Mouse (Mus musculus): Measurements from ENCODE around the gene Trim39.
A peak's percentile ranks its signal among the peaks of the same experiment; 100 is the strongest.

Gene Trim39

DNA sequence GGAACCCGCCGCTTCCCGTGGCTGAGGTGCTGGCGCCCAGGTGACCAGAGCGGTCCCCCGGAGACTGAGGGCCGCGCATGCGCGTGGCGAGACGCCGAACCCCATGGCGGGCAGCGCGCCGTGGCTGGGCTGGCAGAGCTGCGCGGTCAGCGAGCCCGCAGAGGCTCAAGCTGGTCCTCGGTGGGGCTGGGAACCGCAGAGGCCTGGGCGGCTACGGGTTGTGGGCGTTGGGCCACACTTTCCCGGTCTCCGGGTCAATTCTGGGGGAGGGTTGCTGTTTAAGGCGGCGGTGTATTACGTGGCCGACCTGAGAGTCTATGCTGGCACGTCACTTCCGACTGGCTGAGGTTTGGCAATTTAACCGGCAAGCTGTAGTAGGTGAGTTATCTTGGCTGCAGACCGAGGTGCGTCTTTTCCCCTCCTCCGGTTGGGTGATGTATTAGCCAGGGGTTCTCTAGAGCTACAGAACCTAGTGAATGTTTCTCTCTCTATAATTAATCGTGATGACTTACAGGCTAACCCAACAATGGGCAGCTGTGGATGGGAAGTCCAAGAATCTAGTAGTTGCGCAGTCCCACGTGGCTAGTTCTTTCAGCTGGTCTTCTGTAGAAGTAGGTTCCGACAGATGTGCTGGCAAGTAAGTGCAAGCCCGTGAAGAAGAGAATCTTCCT is at the start of gene Trim39:
Gene Trim39, minus strand, starts transcription at position 662 of the 671 bp plus-strand sequence.
- peak; percentile 92 for DNase-seq

DNA sequence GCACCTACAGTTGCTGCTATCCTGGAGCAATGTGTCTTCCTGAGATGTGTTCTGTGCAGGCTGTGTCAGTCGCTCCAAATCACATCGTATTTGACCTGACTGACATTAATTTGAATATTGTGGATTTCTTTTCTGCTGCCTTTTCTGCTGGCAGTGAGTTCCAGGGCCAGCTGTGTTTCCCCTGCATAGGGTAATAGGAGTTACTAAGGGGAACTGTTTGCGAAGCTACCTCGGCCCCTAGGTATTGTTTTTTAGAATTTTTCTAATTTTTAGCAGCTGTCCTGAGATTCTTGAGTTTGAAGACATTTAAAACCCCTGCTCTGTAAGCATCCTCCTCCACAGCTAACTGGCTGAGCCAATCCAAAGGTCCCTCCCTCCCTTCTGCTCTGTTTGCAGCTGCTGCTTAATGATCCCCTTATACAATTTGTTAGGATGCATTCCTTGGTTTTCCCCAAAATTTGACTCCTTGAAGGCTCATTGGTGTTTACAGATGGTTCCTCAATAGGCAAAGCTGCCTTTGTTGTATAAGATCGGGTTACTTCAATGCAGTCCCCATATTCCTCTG is 43.7 kb upstream of the Trim39 start:
- no peak for DNase-seq

DNA sequence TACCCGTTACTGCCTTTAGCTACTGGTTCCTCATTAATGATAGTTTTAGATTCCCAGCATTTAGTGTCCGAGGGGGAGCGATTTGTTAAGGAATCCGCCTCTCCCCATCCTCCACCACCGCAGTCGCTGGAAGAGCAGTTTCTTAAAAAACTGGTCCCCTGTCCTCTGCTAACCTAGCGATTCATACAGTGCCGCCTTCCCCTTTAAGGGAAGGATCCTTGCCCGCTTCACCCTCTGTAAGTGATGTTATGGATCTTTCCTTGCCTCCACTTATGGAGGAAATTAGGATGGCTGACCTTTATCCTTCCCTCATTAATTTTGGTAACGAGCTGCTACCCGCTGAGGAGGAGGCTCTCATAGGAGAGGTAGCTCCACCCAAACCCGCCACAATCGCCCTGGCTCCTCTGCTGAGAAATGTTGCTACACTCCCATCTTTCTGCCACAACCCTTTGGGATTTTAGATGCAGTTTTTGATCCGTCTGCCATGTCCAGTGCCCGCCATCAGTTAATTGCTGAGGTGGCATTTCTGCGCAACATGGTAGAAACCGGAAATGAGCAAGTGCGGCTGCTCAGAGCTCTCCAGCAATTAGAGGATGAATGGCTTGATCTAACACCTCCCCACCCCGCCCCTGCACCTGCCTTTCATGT is 43.1 kb upstream of the Trim39 start:
- peak; percentile 88 for DNase-seq

DNA sequence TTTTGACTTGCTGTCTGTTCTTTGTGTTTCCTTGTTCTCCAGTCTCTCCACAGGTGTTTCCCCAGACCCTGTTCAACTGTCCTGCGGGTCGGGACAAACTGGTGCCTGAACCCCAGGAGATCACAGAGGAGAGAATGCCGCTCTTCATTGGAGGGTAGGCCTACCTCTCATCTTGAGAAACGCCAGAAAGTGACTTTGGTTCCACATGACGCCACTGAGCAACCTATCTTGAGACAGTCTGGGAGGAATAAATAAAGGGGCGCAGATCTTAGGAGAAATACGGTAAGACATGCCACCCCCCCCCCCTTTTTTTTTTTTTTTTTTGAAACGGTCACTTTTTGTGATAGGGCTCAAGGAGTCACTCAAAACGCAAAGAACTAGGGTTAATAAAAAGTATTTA is 42.5 kb upstream of the Trim39 start:
- peak; percentile 58 for DNase-seq

DNA sequence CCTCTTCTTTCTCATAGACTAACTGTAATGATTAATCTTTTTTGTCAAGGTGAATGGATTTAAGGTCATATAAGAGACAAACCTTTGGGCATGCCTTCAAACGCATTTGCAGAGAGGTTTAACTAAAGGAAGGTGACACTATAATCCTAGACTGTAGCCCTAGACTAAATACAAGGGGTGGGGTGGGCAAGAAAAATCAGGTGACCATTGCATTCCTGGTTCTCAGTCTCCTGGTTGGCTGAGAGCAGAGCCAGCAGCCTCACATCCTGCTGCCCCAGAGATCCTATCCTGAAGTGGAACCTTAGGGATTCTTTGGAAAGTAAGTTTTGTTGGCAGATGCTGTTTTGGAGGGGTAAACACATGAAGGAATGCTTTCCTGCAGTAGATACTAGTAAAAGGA is 37.2 kb upstream of the Trim39 start:
- no peak for DNase-seq

DNA sequence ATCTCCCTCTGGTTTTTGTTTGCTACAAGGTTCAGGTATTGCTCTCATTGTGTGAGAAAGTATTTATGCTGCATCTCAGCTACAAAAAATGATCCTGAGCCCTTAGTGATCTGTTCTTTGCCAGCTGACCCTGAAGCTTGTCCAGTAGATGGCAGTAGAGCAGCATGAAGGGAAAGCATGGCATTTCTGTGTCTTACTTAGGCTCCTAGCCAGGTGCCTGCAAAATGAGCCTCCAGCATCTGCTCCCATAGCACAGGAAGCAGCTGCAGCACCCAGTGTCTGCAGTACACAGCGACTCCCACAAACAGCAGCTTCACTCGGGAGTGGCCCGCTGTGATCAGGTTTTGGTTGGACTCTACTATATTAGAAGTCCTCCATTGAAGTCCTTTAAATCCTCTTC is 36.8 kb upstream of the Trim39 start:
- DNase-seq: peak; percentile 78

DNA sequence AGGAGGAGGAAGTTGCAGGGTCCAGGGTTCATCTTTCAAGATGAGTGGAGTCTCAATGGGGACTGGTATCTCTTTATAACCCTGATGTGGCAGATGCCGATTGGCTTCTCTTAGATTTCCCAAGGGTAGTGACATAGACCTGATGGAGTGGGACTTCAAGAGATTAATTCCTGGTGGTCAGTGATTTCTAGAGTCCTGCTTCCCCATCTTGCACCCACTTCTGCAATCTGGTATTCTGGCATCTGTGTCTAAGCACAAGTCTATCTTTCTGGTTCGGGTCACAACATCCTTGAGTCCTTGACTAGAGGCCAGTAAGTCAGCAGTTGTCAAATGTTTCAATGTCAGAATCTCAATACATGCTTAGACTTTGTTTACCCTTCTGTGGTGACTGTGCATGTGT is 14.3 kb upstream of the Trim39 start, which contains the start of gene H2-M10.2:
Gene H2-M10.2, minus strand, starts transcription at position 101 of the 400 bp plus-strand sequence.
- no peak for DNase-seq

DNA sequence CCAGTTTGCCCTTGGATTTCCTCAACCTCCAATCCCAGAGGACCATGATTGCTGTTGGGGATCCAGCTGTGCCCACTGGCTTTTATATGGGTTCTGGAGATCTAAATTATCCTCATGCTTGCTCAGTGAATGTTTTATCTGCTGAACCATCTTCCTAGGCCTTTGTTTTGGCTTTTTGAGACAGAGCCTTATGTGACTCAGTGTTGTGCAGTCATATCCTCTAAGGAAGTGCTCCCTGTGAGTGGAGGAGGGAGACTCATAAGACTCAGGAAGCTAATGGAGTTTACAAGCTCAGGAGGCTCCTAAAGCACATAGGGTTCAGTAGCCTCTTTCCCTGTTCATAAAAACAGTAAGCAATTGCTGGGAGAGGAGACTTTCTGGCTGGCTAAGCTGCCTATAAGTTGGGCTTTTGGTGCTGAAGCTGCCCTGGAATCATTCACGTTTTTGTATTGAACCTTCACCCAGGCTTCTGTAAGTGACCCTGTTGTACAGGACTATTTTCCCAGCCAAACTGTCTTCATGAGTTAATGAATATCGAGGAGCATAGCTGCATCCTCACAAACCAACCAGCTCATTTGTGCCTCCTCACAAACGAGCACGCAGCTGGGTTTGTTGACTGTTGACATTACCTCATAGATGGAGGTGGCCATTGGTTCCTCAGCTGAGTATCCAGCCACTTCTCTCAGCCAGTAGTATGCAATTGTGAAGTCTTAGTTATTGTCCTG is 9.6 kb upstream of the Trim39 start:
- DNase-seq: no peak

DNA sequence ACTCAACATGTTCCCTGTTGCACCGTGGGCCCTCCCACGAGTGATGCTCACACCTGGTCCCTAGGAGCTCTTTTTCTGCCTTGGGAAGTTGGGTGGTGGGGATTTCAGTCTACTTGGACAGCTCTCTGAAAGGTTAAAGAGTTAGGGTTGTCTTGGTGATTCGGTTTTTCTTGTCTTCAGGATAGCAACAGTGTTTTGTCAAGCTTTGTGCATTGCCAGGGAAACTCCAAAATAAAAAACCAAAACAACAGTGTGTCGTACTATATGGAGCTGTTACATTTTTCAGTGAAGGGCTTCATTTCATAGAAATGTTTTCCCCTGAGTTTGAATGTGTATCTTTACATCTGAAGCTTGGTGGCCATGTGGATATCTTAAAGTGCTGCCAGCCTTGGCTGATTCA is 2.7 kb upstream of the Trim39 start:
- DNase-seq: no peak

DNA sequence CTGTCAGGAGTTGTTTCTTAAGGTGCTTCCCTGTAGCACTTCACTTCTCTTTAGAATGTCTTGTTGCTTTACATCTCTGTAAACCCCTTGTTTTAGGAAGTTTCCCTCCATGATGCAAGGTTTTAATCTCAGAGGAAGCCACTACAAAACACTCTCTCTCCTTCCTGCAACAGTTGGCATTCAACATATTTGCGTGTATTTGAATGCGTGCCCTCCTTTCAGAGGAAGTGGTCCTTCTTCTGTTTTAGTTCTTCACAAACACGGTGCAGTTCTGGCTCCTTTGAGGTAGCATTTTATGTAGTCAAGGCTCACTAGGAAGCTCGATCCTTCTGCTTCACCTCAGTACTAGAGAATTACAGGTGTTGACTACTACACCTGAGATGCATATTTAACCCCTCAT is 1.7 kb upstream of the Trim39 start:
- DNase-seq: no peak

DNA sequence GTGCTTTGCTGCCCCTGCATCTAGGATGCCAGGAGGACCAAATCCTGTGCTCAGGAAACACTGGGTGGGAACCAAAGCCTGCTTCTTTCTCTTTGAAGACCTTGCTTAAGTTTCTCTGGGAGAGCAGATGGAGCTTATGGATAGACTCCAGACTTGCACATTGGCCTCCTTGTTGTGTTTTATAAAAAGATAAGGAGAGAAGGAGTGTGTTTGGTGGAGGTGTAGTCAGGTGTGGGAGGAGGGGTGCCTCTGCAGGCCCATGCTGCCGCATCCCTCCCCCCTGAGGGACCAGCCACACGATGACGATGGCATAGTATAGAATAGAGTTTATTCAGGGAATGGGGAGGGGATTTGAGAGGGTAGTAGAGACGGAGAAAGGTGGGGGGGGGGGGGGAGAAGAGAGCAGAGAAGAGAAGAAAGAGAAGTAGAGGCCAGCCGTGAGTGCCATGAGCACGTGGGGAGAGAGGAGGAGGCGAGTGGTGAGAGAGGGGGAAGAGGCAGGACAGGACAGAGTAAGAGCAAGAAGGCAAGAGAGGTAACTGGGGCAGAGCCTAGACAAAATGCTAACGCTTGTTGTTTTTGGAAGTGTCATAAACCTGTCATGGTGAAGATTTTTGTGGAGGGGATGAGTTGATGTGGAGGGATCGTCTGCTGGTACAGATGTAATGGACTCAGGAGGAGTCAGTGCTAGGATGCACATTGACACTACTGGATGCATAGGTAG is 758 bp upstream of the Trim39 start:
- peak; percentile 57 for DNase-seq

DNA sequence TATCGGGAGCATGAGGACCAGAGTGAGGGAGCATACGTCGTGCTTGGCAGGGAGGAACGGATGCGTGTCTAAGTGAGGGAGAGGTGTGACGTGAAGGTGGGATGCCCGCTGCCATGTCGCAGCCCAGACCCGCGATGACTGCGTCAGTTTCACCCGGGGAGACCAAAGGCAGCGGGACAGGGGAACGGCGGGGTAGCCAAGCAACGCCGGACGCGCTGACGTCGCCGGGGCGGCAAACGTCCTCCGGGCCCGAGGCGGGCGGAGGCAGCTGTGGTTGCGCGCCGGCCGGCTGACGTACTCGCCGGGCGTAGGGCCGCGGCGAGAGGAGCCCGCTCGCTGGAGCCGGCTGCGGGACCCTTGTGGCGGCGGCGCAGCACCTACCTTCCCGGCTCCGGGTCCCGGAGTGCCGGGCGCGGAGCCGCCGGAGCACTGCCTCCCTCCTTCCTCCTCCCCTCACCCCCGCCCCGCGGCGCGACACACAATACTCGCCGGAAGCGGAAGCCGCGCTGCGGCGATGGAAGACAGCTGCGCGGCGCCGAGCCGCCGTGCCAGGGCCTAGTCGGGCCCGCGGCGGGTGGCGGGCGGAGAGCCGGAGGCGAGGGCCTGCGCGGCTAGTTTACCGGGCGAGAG is 976 bp downstream of the Trim39 start:
- peak; percentile 91 for DNase-seq

DNA sequence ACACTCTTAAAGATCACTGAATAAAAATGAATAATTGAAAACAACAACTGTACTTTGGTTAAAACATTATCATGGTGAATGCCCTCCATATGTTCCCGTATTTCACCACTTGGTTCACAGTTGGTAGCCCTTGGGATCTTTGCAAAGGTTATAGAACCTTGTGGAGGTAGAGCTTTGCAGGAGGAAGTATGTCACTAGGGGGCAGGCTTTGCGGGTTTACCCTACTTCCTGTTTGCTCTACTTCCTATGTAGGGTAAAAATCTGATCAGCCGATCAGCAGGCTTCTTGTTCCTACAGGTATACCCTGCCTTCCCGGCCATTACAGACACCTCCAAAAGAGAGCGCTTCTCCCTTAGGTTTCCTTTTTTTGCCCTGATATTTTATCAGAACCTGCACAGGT is 6.2 kb downstream of the Trim39 start:
- no peak for DNase-seq

DNA sequence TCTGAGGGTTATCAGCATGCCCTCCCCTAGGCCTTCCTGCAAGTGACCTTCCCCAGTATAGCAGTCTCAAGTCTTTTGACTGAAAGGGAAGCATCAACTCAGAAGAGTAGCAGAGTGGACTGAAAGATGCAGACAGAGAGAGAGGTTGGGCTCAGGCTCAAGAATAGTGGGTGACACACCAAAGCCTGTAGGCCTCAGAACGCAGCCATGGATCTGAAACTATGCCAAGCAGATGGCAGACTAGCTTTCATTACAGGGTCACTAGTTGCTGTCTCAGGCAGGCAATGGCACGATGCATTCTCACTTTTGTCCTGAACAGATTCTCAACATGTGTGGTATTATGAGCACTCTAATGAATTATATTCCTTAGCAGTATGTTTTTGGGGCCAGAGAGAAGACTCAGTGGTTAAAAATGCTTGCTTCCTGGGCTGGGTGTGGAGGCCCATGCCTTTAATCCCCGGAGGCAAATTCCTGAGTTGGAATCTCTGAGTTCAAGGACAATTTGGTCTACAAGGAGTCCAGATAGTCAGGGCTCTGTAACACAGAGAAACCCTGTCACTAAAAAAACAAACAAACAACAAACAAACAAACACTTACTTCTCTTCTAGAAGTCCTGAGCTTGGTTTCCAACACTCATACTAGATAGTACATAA is 7.6 kb downstream of the Trim39 start:
- no peak for DNase-seq

DNA sequence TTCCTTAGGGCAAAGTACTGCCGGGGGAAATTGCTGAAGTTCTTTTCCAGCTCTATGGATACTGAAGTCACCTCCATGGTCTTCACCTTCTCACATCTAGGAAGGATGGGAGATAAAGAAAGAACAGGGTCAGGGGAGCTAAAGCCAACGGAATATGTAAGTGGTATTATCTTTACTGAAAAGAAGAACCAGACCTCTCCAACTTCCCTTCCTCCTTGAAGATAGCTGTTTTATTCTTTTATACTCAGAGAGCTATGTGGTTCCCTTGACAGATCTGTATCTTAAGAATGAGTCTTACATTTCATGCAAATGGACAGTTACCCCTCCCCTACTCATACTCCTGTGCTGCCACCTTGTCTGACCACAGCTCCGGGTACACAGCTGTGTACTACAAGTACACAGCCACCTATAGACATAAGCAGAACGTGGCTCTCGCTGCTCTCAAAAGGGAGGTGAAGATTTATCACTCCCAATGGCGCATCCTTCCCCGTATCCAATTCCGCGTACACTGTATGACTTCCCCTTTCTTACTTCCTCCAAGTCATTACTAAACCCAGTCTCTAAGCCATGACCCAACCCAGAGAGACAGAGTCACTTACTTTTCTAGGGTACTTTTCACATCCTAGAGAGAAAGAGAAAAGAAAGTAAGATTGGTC is 10.4 kb downstream of the Trim39 start:
- DNase-seq: no peak

DNA sequence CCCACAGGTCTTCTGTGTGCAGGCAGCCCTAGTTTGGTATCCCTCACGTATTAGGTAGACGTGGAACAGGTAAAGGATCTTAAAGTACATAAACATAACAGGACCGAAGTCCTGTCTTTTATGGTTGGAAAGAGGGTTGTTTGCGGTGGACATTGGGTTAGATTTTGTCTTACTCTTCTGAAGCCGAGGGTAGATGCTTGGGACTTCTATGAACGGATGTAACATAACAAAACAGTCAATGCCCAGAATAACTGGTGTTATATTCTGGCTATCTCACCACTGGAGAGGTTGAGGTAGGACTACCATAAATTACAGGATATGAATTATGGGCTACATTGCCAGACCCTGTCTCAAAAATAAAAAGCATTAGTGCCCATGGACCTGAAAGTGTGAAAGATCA is 14.1 kb downstream of the Trim39 start, which contains the start of gene Rpp21:
Gene Rpp21, minus strand, starts transcription at position 101 of the 400 bp plus-strand sequence.
- DNase-seq: no peak

DNA sequence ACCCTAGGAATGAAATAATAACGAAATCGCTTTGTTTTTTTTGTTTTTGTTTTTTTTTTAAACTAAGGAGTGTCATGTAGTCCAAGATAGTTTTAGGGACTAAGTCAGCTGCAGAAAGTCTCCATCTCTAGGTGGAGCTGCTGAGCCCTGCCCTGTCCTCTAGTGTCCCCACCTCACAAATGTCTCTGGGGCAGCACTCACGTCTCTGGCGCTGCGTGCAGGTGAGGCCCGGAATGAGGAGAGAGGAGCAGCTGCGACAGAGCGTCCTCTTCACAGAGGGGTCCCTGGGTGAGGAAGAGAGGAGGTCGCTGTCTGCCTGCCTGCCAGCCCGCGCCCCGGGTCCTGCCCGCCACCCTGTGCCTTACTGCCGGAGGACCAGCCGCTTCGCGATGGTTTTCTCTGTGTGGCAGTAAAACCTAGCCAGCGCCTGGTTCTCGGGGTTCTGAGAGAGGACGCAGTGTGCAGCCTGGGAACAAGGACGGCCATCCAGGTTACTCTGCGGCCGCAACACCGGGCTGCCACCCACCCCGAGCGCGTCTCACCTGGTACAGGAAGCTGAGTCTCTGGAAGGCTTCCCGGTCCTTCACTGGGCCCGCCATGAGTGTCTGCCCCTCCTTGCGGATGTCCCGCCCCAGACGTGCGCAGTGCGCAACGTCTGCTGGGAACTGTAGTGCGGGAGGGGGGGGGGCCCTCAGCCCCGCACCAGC is 14.7 kb downstream of the Trim39 start:
- peak; percentile 91 for DNase-seq

DNA sequence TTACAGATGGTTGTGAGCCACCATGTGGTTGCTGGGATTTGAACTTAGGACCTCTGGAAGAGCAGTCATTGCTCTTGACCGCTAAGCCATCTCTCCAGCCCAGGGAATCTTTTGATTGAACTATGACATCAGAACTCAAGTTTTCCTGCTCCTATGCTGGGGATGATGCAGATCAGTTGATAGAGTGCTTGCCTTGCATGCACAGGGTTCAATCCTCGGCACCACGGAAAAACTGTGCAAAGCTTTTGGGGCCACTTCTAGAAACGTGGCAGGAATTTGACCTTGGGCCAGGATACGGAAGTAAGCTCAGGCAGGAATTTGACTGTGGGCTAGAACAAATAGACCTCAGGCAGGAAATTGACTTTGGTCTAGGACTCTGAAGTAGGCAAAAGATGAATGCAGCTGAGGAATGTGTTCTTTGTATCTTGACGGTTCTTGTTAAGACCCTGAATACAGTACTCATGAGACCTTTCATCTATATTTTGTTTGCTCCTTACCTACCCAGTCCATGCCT is 18.9 kb downstream of the Trim39 start:
- DNase-seq: no peak

DNA sequence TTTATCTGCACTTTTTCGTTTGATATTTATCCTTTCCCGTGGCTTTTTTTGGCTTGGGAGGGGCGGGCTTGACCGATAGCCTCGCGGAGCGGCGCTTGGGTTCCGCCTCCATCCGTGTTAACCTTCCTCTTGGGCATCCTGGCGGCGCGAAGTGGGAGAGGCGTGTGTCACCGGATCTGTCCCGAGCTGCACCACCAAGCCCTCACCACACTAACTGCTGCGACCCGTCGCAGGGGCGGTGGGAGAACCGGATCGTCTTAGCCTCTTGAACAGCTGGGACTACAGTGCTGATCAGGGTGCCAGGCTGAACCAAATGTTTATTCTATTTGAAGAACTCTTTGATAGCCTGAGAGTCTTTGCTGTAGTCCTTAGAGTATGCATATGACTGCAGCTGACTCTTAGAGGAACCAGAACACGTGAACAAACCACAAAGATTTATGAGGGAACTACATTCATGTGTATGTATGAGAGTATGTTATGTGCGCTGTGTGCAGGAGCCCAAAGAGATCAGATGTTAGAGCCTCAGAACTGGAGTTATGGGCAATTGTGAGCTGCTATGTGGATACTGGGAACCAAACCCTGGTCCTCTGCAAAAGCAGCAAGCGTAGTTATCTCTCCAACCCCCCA is 19.7 kb downstream of the Trim39 start:
- no peak for DNase-seq

DNA sequence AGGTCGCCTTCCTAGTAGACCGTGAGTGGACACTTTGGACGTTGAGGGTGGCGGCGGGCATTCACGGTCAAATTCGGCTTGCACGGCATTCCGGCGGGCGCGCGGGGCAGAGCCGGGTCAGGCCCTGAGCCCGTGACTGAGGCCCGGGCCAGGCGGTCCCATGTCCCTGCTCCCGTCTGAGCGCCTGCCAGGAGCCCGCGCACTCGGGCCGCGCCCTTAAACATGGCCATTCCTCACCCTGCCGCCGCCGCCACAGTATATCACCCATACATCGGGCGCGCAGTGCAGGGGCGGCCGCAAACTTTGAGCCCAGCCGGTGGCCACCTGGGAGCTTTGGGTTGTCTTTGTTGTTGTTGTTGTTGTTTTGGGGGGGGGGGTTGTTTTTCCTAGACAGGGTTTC is 23.2 kb downstream of the Trim39 start:
- DNase-seq: no peak
